Mouse (Mus musculus) liver, postnatal 0 days (tissue): ENCODE measurements around the gene 6030468B19Rik.

Source experiments
- CTCF ChIP-seq: sonication (generic); IDR thresholded peaks from 2 replicates; pipeline ENCODE4 v1.5.1; 2016; ENCODE audit warnings: antibody characterized with exemption, low read depth
- EP300 ChIP-seq: IDR thresholded peaks from 2 replicates; pipeline ENCODE4 v1.6.1; 2016; ENCODE audit warnings: antibody characterized with exemption, low read depth, mild to moderate bottlenecking

GRCm38 (mm10) chr11:117810401-117811046, 13.1 kb downstream of the 6030468B19Rik start:
- peak; percentile 75 for TF ChIP-seq CTCF
- no peak for TF ChIP-seq EP300
